Mouse (Mus musculus): ENCODE data around the gene Ubash3b. TPM values are rescaled to one million over a fixed set of nuclear protein-coding genes. Genes with fewer than 3 reads are reported as not detected.
A peak's percentile ranks its signal among the peaks of the same experiment; 100 is the strongest.

The Ubash3b gene
- total and polyA plus RNA-seq, 2 experiments from 2014 or later = 23.8 to 25.4 TPM

- Histone ChIP-seq H3K4me3 (ENCODE audit: low read depth, low read length) (no peak overlapping the region), H3K36me3 (ENCODE audit: insufficient read depth) (peaks cover 11% of the 10 kb centered on the region; the same call in 1 of the 2 replicates), H3K9ac (no peak overlapping the region), H3K4me2 (ENCODE audit: low read depth) (no peak overlapping the region), H3K9me3 (ENCODE audit: low read length) (no peaks in the 10 kb centered on the region), H3K4me1 (ENCODE audit: insufficient read depth) (peaks cover 13% of the 10 kb centered on the region; the same call in 1 of the 2 replicates), H3K27ac (ENCODE audit: low read depth, low read length) (no peak overlapping the region), H3K27me3 (ENCODE audit: insufficient read depth, low read length) (no peaks in the 10 kb centered on the region)
- no peak for TF ChIP-seq CTCF (IDR thresholded peaks at IDR 0.05; ENCODE audit: low read depth)
- WGBS = 89% methylated on average over 2 of the region's 2 CpGs
- DNase-seq (no peak), ATAC-seq (no peak)
Observed at GRCm38 (mm10) chr9:41047654-41048053, 113.8 kb downstream of the Ubash3b start.

DNA sequence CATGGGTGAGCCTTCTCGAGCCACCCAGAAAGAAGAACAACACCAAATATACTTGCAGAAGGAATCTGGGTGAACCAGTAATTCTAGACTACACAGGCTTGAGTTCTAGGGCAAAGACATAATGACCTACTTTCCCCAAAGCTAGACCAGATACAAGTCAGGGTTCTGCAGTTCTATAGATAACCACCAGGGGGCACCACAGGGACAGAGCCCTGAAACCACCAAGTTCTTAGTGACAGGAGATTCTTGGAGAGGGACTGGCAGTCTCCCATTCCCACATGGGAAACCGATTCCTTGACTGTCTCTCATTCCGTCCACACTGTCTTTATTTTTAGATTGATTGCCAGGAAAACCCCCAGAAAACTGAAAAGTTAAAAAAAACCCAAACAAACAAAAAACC is 116.9 kb downstream of the Ubash3b start:
- WGBS = 14% methylated on average over 3 of the region's 3 CpGs
- H3K27ac ChIP-seq (ENCODE audit: low read depth, low read length) = no peak overlapping the region
- TF ChIP-seq CTCF (IDR thresholded peaks at IDR 0.05; ENCODE audit: low read depth) = peak; percentile 95
- DNase-seq (peak; percentile 88), ATAC-seq (peak; percentile 64)
- H3K9ac ChIP-seq = no peak overlapping the region
- H3K27me3 ChIP-seq (ENCODE audit: insufficient read depth, low read length) = no peaks in the 10 kb centered on the region
- H3K36me3 ChIP-seq (ENCODE audit: insufficient read depth) = peaks cover 11% of the 10 kb centered on the region; the same call in 1 of the 2 replicates
- H3K4me2 ChIP-seq (ENCODE audit: low read depth) = no peak overlapping the region
- no peaks in the 10 kb centered on the region for H3K9me3 ChIP-seq (ENCODE audit: low read length)
- H3K4me3 ChIP-seq (ENCODE audit: low read depth, low read length) = no peak overlapping the region
- H3K4me1 ChIP-seq (ENCODE audit: insufficient read depth) = no peaks in the 10 kb centered on the region

DNA sequence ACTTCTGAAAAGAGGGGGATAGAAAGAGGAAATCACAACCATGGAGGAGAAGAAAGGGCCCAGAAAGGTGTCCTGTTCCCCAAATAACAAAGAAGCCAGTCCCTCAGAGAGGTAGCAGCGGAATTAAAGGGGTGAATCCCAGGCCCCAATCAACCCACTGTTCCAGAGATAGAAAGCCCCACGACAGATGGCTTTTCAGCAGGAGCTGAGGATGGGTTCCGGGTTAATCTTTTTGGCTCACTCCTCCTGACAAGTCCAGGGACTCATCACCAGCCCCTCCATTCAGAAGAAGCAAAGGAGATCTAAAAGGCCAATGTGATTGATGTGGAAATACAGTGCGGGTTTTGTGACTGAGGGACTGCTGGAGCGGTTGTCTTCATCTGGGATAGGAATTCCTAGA is 117.9 kb downstream of the Ubash3b start:
- DNase-seq (no peak), ATAC-seq (no peak)
- Histone ChIP-seq H3K4me3 (ENCODE audit: low read depth, low read length) (no peak overlapping the region), H3K27ac (ENCODE audit: low read depth, low read length) (no peak overlapping the region), H3K36me3 (ENCODE audit: insufficient read depth) (peaks cover 8% of the 10 kb centered on the region; the same call in 1 of the 2 replicates), H3K4me1 (ENCODE audit: insufficient read depth) (no peaks in the 10 kb centered on the region), H3K4me2 (ENCODE audit: low read depth) (no peak overlapping the region), H3K27me3 (ENCODE audit: insufficient read depth, low read length) (no peaks in the 10 kb centered on the region), H3K9me3 (ENCODE audit: low read length) (no peaks in the 10 kb centered on the region), H3K9ac (no peak overlapping the region)
- WGBS = 81% methylated on average over 5 of the region's 5 CpGs
- TF ChIP-seq CTCF (IDR thresholded peaks at IDR 0.05; ENCODE audit: low read depth) = no peak

GRCm38 (mm10) chr9:41041404-41041803 is 120.1 kb downstream of the Ubash3b start:
- H3K4me3 ChIP-seq (ENCODE audit: low read depth, low read length) = no peak overlapping the region
- H3K4me2 ChIP-seq (ENCODE audit: low read depth) = no peak overlapping the region
- no peak for DNase-seq
- no peaks in the 10 kb centered on the region for H3K9me3 ChIP-seq (ENCODE audit: low read length)
- H3K4me1 ChIP-seq (ENCODE audit: insufficient read depth) = no peaks in the 10 kb centered on the region
- H3K27me3 ChIP-seq (ENCODE audit: insufficient read depth, low read length) = no peaks in the 10 kb centered on the region
- 79% methylated on average over 3 of the region's 3 CpGs for WGBS
- no peak for ATAC-seq
- no peak overlapping the region for H3K9ac ChIP-seq
- peaks cover 7% of the 10 kb centered on the region for H3K36me3 ChIP-seq (ENCODE audit: insufficient read depth)
- no peak overlapping the region for H3K27ac ChIP-seq (ENCODE audit: low read depth, low read length)
- no peak for TF ChIP-seq CTCF (IDR thresholded peaks at IDR 0.05; ENCODE audit: low read depth)

DNA sequence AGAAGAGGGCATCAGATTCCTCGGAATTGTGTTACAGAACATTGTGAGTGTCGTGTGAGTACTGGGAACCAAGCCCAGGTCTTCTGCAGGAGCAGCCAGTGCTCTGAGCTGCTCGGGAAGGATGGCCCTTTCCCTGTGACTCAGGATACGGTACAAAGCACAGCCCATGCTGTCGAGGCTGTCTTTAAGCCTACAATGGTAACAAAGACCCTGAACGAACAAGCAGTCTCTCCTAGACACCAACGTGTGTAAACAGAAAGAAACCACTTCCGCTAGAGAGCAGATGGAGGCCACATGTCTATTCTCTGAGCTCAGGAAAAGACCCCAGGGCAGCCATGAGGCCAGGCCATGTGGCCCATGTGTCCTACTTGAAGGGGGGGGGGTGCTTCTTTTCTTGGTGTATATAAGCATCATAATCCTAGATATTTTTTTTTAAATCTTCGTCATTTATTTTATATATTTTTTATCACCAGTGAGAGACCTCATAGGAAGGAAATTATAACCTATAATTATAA is 123.3 kb downstream of the Ubash3b start:
- DNase-seq = no peak
- Histone ChIP-seq H3K4me1 (ENCODE audit: insufficient read depth) (no peaks in the 10 kb centered on the region), H3K4me2 (ENCODE audit: low read depth) (no peak overlapping the region), H3K27me3 (ENCODE audit: insufficient read depth, low read length) (no peaks in the 10 kb centered on the region), H3K9ac (no peak overlapping the region), H3K27ac (ENCODE audit: low read depth, low read length) (no peak overlapping the region), H3K4me3 (ENCODE audit: low read depth, low read length) (no peak overlapping the region), H3K9me3 (ENCODE audit: low read length) (no peaks in the 10 kb centered on the region), H3K36me3 (ENCODE audit: insufficient read depth) (peaks cover 4% of the 10 kb centered on the region)
- no peak for TF ChIP-seq CTCF (IDR thresholded peaks at IDR 0.05; ENCODE audit: low read depth)
- ATAC-seq = no peak
- 45% methylated on average over 9 of the region's 9 CpGs for WGBS

- Histone ChIP-seq H3K4me2 (ENCODE audit: low read depth) (no peak overlapping the region; the same call in 1 of the 2 replicates), H3K27me3 (ENCODE audit: insufficient read depth, low read length) (no peaks in the 10 kb centered on the region), H3K27ac (ENCODE audit: low read depth, low read length) (0 out of 2 replicates have a peak overlapping the region, but pooled peaks have one; percentile 40), H3K9me3 (ENCODE audit: low read length) (no peaks in the 10 kb centered on the region), H3K36me3 (ENCODE audit: insufficient read depth) (peaks cover 5% of the 10 kb centered on the region; the same call in 1 of the 2 replicates), H3K4me3 (ENCODE audit: low read depth, low read length) (no peak overlapping the region), H3K4me1 (ENCODE audit: insufficient read depth) (peaks cover 8% of the 10 kb centered on the region), H3K9ac (no peak overlapping the region)
- ATAC-seq (peak; percentile 32; the same call in 1 of the 2 replicates), DNase-seq (no peak)
- TF ChIP-seq CTCF (IDR thresholded peaks at IDR 0.05; ENCODE audit: low read depth) = no peak
- WGBS = 26% methylated on average over 18 of the region's 18 CpGs
Observed at GRCm38 (mm10) chr9:41031590-41032489, 129.7 kb downstream of the Ubash3b start.

- WGBS = 74% methylated on average over 6 of the region's 6 CpGs
- Histone ChIP-seq H3K27ac (ENCODE audit: low read depth, low read length) (no peak overlapping the region), H3K9me3 (ENCODE audit: low read length) (no peaks in the 10 kb centered on the region), H3K27me3 (ENCODE audit: insufficient read depth, low read length) (no peaks in the 10 kb centered on the region), H3K4me1 (ENCODE audit: insufficient read depth) (peaks cover 8% of the 10 kb centered on the region), H3K9ac (no peak overlapping the region), H3K36me3 (ENCODE audit: insufficient read depth) (peaks cover 6% of the 10 kb centered on the region; the same call in 1 of the 2 replicates), H3K4me3 (ENCODE audit: low read depth, low read length) (no peak overlapping the region), H3K4me2 (ENCODE audit: low read depth) (no peak overlapping the region)
- ATAC-seq (peak; percentile 37; the same call in 1 of the 2 replicates), DNase-seq (no peak)
- TF ChIP-seq CTCF (IDR thresholded peaks at IDR 0.05; ENCODE audit: low read depth) = peak; percentile 58
Observed at GRCm38 (mm10) chr9:41029827-41030226, 131.7 kb downstream of the Ubash3b start.
